Mouse (Mus musculus) layer of hippocampus, postnatal 36 days (tissue): ENCODE measurements around the gene Rac1. TPM values are rescaled to one million over a fixed set of nuclear protein-coding genes. Genes with fewer than 3 reads are reported as not detected.

Experiments
- DNase-seq, 2 experiments: peaks; one replicate each; pipeline ENCODE4 v3.0.0; 2022
- total RNA-seq, 2 experiments: library from RNA; stranded (reverse); gene quantifications; 2 replicates each; pipeline ENCODE4 v1.2.3; 2021

The Rac1 gene
- total RNA-seq, 2 experiments from 2014 or later, result 408 to 440 TPM

- DNase-seq, result no peak
These were observed 36.1 kb downstream of the Rac1 start for GRCm38 (mm10) chr5:143491736-143492135.

DNA sequence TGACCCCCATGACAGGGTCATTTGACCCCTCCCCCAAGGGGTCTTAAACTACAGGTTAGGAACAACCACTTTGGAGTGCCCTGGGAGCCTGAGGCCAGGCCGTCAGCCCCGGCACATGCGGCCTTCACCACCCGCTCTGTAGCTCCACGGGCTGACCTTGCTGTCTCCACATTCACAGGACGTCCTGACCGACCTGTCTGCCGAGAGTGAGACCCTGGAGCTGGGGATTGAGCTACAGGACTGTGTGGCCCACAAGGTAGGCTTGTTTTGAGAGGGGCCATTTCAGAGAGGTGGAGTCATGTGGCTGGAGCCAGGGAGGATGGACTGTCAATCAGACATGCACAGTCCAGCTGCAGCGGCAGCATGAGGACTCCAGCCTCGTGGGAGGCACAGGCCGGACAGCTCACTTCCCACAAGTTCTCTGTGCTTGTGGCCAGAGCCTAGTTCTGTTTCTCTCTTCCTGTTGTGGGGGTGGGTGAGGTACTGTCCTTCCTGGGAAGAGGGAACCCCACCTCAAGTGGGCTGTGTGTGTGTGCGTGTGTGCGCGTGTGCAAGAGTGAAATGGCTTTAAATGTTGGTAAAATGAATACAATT is 38.0 kb downstream of the Rac1 start:
- DNase-seq, result no peak

DNA sequence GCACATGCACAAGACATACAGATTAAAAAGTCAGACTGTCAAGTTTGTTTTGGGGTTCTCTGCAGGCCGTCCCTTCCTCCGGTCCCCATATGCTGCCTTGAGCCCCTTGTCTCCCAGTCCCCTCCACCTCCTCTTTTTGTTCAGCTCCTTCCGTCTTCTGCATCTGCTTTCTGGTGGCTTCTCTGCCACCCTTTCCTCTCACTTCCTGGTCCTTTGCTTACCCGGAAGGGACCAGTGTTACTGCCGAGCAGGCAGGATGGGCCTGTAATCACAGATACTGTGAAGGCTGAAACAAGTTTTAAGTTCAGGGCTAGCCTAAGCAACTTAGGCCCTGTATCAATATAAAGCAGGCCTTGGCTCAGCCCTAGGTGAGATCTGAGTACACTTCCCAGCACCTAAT is 39.8 kb downstream of the Rac1 start:
- DNase-seq, result no peak

DNA sequence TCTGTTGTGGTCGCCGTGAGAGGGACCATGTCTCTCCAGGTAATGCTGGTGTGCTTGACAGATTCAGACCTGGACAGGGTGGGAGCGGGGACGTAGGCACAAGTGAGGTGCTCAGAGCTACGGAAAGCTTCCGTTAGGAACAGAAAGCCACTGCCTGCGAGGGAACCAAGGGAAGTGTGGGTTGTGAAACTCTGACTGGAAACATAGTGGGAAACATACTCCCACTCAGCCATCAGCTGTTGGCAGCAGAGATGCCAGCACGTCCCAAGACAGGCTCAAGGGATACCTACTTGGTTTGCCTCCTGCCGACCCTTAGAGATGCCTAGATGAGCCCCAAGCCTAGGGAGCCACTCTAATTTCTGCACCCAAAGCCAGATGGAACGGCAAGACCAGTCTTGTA is 40.6 kb downstream of the Rac1 start:
- DNase-seq, result peak in 1 of 2 experiments; percentile 27

GRCm38 (mm10) chr5:143484955-143485354 is 42.9 kb downstream of the Rac1 start:
- DNase-seq, result no peak

GRCm38 (mm10) chr5:143477901-143478300 is 49.9 kb downstream of the Rac1 start:
- DNase-seq, result no peak

- DNase-seq, result no peak
These were observed 51.8 kb downstream of the Rac1 start for GRCm38 (mm10) chr5:143476013-143476412.

- no peak for DNase-seq
These were observed 52.5 kb downstream of the Rac1 start for GRCm38 (mm10) chr5:143475153-143475844.

DNA sequence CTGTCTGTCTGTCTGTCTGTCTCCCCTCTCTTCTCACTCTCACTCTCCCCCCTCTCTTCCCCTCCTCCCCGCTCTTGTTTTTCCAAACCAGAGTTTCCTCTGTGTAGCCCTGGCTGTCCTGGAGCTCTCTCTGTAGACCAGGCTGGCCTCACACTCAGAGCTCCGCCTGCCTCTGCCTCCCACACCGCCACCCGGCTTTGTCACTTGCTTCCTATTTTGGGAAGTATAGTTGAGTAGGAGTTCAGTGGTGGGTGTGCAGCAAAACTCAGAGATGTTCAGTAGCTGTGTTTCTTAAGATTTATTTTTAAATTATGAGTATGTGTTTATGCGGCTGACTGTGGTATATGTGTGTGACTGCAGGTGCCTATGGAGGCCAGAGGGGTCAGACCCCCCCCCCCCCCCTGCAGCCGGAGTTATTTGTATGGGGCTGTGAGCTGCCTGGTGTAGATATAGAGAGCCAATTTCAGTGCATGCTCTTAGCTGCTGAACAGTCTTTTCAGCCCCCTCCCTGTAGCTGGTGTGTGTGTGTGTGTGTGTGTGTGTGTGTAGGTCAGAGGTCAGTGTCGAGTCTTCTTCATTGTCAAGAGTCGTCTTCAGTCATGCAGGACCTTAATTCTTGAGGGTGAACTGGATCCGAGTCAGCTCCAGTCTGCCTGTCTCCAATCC is 55.8 kb downstream of the Rac1 start:
- peak in 1 of 2 experiments; percentile 53 for DNase-seq

GRCm38 (mm10) chr5:143471165-143471546 is 56.7 kb downstream of the Rac1 start:
- DNase-seq, result no peak

DNA sequence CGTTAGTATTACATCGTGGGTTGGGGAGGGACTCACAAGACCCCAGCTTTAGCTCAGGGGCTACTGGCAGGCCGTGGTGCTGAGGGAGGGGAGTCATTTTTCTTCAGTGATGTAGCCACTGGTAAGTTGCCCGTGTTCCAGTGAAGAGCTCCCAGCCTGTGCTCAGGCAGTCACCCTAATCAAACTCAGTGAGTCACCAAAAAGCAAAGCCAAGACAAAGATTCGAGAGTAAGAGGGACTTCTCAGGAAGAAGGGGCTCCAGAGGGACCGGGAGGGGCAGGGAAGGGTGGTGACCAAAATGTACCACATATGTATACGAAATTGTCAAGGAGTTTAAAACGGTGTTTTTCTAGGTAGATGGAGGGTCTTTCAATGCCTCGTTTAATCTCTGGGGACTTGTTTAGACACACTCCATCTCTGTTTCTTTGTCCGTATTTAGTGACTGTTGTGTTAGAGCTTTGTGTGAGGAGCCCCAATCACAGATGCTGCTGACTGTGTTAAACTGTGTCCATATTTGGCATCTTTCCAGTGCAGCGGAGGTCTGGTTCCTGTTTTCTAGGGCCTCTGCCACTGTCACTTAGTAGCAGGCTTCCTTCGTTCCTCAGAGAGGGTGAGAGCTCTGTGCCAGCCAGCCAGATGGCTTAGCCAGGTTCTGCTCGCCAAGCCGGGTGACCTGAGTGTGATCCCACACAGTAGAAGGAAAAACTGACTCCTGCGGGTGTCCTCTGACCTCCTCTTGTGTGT is 57.2 kb downstream of the Rac1 start:
- DNase-seq, result no peak

- DNase-seq, result no peak
These were observed 58.2 kb downstream of the Rac1 start for GRCm38 (mm10) chr5:143469628-143470027.

DNA sequence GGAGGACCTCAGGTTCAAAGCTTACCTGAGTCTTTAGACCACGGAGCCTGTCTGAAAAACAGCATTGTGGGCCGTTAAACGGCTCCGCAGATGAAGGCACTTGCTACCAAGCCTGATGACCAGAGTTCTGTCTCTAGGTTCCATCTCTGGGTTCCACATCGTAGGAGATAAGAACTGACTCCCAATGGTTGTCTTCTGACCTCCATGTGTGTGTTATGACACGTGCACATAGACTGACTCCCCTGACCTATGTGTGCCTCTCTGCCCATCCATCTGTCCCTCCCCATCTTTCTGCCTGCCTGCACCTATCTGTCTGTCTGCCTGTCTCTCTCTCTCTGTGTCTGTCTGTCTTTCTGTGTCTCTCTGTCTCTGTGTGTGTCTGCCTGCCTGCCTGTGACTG is 59.9 kb downstream of the Rac1 start:
- DNase-seq, result no peak

DNA sequence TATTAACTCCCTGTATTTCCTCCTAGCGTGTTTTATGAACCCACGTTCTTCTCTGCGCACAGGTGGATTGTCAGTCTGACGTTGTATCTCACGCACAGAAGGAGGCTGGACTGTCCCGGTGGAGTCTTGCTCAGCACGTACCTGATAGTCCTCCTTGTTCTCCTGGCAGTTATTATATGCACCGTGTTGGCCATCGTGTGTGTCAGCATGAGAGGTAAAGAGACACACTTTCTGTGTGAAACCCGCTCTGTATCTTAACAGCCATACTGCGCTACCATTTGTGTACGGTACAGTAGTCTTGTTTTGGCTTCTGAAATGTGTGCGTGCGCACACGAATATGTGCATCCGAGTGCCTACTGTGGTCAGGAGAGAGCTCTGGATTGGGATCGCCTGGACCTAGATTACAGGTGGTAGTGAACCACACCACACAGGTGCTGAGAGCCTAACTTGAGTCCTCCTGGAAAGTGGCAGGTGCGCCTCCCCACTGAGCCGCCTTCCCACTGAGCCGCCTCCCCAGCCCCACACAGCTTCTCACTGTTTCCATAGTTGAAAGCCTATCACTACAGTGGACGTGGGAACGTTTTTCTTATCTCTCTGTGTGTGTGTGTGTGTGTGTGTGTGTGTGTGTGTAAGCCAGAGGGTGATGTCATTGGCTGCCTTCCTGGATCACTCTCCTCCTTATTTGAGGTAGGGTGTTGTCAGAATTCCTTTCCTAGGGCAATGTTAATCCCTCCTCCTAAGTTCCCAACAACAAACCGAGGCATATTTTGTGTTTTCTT is 60.8 kb downstream of the Rac1 start:
- DNase-seq, result no peak

DNA sequence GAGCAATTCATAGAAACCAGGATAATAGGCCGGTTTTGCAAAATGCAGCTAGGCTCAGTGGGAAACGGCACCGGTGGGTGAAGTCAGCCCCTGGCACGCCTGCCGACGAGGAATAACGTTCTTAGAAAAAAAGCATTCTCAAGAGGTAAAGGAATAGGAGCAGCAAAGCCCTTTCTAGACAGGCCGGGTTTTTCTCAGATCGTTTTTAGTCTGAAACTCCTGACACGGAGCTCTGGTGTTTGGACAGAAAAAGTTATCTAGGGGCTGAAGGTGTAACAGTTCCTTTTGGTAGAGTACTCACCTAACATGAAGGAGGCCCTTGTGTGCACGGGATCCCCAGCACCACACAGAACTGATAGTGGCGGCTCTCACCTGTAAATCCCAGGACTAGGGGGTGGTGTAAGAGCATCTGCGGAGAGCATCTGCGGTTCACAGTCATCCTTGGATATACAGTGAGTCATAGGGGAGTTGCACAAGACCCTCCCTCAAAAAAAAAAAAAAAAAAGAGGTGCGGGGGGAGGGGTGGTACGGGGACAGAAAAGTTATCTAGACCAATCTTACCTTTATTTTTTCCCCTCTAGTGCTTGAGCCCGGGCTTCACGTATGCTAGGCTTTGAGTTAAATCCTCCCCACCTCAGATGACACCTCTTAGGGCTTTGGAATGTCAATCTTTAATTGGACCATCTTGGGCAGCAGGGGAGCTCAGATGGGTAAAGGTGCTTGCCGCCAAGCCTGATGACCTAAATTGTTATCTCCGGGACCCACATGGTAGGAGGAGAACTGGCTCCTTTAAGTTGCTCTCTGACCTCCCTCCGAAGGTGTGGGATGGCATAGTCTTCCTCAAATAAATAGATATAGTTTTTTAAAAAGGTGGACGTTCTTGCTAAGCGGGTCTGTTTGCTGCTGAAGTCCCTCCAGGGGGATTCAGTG is 62.4 kb downstream of the Rac1 start:
- DNase-seq, result no peak

GRCm38 (mm10) chr5:143464757-143465118 is 63.1 kb downstream of the Rac1 start:
- DNase-seq, result no peak

GRCm38 (mm10) chr5:143464100-143464756 is 63.6 kb downstream of the Rac1 start, which contains the start of gene Daglb:
TSS of gene Daglb (plus strand) at chr5:143464584.
- DNase-seq, result peak; percentile 86

DNA sequence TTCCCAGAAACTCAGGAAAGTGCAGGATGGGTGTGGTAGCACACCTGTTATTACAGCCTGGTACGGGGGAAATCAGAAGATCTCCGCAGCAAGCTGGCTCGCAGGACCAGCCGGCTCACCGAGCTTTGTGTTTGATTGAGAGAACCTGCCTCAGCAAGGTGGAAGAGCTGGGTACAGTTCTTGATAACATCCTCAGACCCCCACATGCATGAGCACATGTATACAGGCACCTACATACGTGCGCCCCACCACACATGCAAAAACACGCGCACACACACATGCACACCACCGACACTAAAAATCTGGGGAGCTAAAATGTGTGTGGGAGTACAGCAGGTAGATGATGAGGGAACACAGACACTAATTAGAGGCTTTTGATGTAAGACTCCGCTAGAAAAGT is 64.2 kb downstream of the Rac1 start:
- DNase-seq, result no peak
